Mouse (Mus musculus): ENCODE results near the gene Il7r.
"Not testable (repeated sequence)": the region's sequence is repeated elsewhere in the genome, so short reads cannot be mapped to it uniquely, and the experiment has no call there.

Il7r gene

GRCm38 (mm10) chr15:9530076-9530475 is at the start of gene Il7r:
Gene Il7r (minus strand): TSS chr15:9530176.
- no peak for DNase-seq

- no peak for DNase-seq
These were observed 47.3 kb upstream of the Il7r start for GRCm38 (mm10) chr15:9577303-9577702.

GRCm38 (mm10) chr15:9574796-9575195 is 44.8 kb upstream of the Il7r start:
- no peak for DNase-seq

GRCm38 (mm10) chr15:9573361-9573760 is 43.4 kb upstream of the Il7r start:
- no peak for DNase-seq

GRCm38 (mm10) chr15:9572664-9573063 is 42.7 kb upstream of the Il7r start:
- no peak for DNase-seq

- DNase-seq: no peak
These were observed 41.9 kb upstream of the Il7r start for GRCm38 (mm10) chr15:9571896-9572295.

GRCm38 (mm10) chr15:9567316-9567715 is 37.3 kb upstream of the Il7r start:
- DNase-seq: no peak

- no peak for DNase-seq
These were observed 35.4 kb upstream of the Il7r start for GRCm38 (mm10) chr15:9565396-9565795.

GRCm38 (mm10) chr15:9564156-9564555 is 34.2 kb upstream of the Il7r start:
- DNase-seq: no peak

GRCm38 (mm10) chr15:9557264-9557663 is 27.3 kb upstream of the Il7r start:
- not testable (repeated sequence) for DNase-seq

GRCm38 (mm10) chr15:9548951-9549350 is 19.0 kb upstream of the Il7r start:
- no peak for DNase-seq

- DNase-seq: no peak
These were observed 5.2 kb upstream of the Il7r start for GRCm38 (mm10) chr15:9535200-9535599.

GRCm38 (mm10) chr15:9533356-9533902 is 3.5 kb upstream of the Il7r start:
- DNase-seq: no peak

GRCm38 (mm10) chr15:9529646-9530045 is 330 bp downstream of the Il7r start:
- DNase-seq: no peak

GRCm38 (mm10) chr15:9528186-9528935 is 1.6 kb downstream of the Il7r start:
- DNase-seq: no peak

GRCm38 (mm10) chr15:9526412-9526811 is 3.6 kb downstream of the Il7r start:
- no peak for DNase-seq

- DNase-seq: no peak
These were observed 5.1 kb downstream of the Il7r start for GRCm38 (mm10) chr15:9524907-9525306.

- DNase-seq: no peak
These were observed 6.0 kb downstream of the Il7r start for GRCm38 (mm10) chr15:9523956-9524355.

- no peak for DNase-seq
These were observed 6.9 kb downstream of the Il7r start for GRCm38 (mm10) chr15:9523059-9523458.

GRCm38 (mm10) chr15:9492077-9492476 is 37.9 kb downstream of the Il7r start:
- no peak for DNase-seq

GRCm38 (mm10) chr15:9489417-9490118 is 40.4 kb downstream of the Il7r start:
- DNase-seq: no peak

GRCm38 (mm10) chr15:9473188-9473587 is 56.8 kb downstream of the Il7r start:
- DNase-seq: no peak

GRCm38 (mm10) chr15:9472618-9473017 is 57.4 kb downstream of the Il7r start:
- DNase-seq: no peak

- DNase-seq: no peak
These were observed 57.8 kb downstream of the Il7r start for GRCm38 (mm10) chr15:9472167-9472566.

Data from cerebellum, adult 11 months (tissue).